Mouse (Mus musculus): ENCODE measurements around the gene Vps37c. TPM values are rescaled to one million over a fixed set of nuclear protein-coding genes. Genes with fewer than 3 reads are reported as not detected.

The Vps37c gene
- polyA plus RNA-seq, 1 experiment from 2014 or later, result 32.1 TPM

Other genes starting within 250 kb of the Vps37c start
- gene Lrrc10b, start 231.3 kb upstream of the Vps37c start, polyA plus RNA-seq (2014; fragmentation: Nextera tagmentation; extraction: Ambion mirVana), result 0.33 and 0.71 TPM in 2 replicates
- gene Ppp1r32, start 205.8 kb upstream of the Vps37c start, polyA plus RNA-seq (2014; fragmentation: Nextera tagmentation; extraction: Ambion mirVana), result 0.41 and 0.64 TPM in 2 replicates
- gene Cpsf7, start 163.5 kb upstream of the Vps37c start, polyA plus RNA-seq (2014; fragmentation: Nextera tagmentation; extraction: Ambion mirVana), result 78.4 and 82.1 TPM in 2 replicates
- 57.1 and 60.9 TPM in 2 replicates for gene Sdhaf2, start 162.6 kb upstream of the Vps37c start, polyA plus RNA-seq (2014; fragmentation: Nextera tagmentation; extraction: Ambion mirVana)
- gene Tmem216, start 132.5 kb upstream of the Vps37c start, polyA plus RNA-seq (2014; fragmentation: Nextera tagmentation; extraction: Ambion mirVana), result 61.3 and 61.4 TPM in 2 replicates
- gene Cyb561a3, start 111.6 kb upstream of the Vps37c start, polyA plus RNA-seq (2014; fragmentation: Nextera tagmentation; extraction: Ambion mirVana), result 16.6 and 18.3 TPM in 2 replicates
- 60.2 and 65.8 TPM in 2 replicates for gene Tmem138, start 111.4 kb upstream of the Vps37c start, polyA plus RNA-seq (2014; fragmentation: Nextera tagmentation; extraction: Ambion mirVana)
- 392 and 442 TPM in 2 replicates for gene Ddb1, start 83.4 kb upstream of the Vps37c start, polyA plus RNA-seq (2014; fragmentation: Nextera tagmentation; extraction: Ambion mirVana)
- 26.1 and 29.7 TPM in 2 replicates for gene Tkfc, start 83.1 kb upstream of the Vps37c start, polyA plus RNA-seq (2014; fragmentation: Nextera tagmentation; extraction: Ambion mirVana)
- gene Vwce, start 54.5 kb upstream of the Vps37c start, polyA plus RNA-seq (2014; fragmentation: Nextera tagmentation; extraction: Ambion mirVana), result 0.47 and 0.49 TPM in 2 replicates
- not detected in 2 replicates for gene Pga5, start 10.7 kb upstream of the Vps37c start, polyA plus RNA-seq (2014; fragmentation: Nextera tagmentation; extraction: Ambion mirVana)
- 0.05 TPM in 1 of 2 replicates, not detected in the other for gene Cd5, start 50.3 kb downstream of the Vps37c start, polyA plus RNA-seq (2014; fragmentation: Nextera tagmentation; extraction: Ambion mirVana)
- gene Cd6, start 141.3 kb downstream of the Vps37c start, polyA plus RNA-seq (2014; fragmentation: Nextera tagmentation; extraction: Ambion mirVana), result 0.28 TPM in 1 of 2 replicates, not detected in the other
- 0.19 and 0.20 TPM in 2 replicates for gene Slc15a3, start 151.0 kb downstream of the Vps37c start, polyA plus RNA-seq (2014; fragmentation: Nextera tagmentation; extraction: Ambion mirVana)
- 87.1 and 95.1 TPM in 2 replicates for gene Tmem132a, start 181.2 kb downstream of the Vps37c start, polyA plus RNA-seq (2014; fragmentation: Nextera tagmentation; extraction: Ambion mirVana)
- gene Tmem109, start 193.3 kb downstream of the Vps37c start, polyA plus RNA-seq (2014; fragmentation: Nextera tagmentation; extraction: Ambion mirVana), result 44.3 and 45.9 TPM in 2 replicates
- 50.9 and 55.5 TPM in 2 replicates for gene Prpf19, start 206.5 kb downstream of the Vps37c start, polyA plus RNA-seq (2014; fragmentation: Nextera tagmentation; extraction: Ambion mirVana)
- gene Zp1, start 231.9 kb downstream of the Vps37c start, polyA plus RNA-seq (2014; fragmentation: Nextera tagmentation; extraction: Ambion mirVana), result not detected in 2 replicates
- 0.09 TPM in 1 of 2 replicates, not detected in the other for gene Ptgdr2, start 248.4 kb downstream of the Vps37c start, polyA plus RNA-seq (2014; fragmentation: Nextera tagmentation; extraction: Ambion mirVana)

Data from forebrain, embryonic 11.5 days (tissue).